Mouse (Mus musculus) forelimb bud, embryonic 11.5 days (tissue): ENCODE measurements at regions not wholly inside any gene's neighbourhood (a gene's known extent, or its start where the extent isn't known, plus 50 kb on each side); places are given as distances from the start of the nearest gene placed in this dataset.

Experiments used
- DNase-seq: peaks from one replicate; pipeline ENCODE4 v3.0.0-alpha.2; 2012; ENCODE audit warnings: low read depth, low spot score

- DNase-seq, result peak; percentile 21
These were observed 84.1 kb upstream of the Gm28269 start for GRCm38 (mm10) chrX:21828975-21829374.

GRCm38 (mm10) chrX:21809212-21809611, 64.3 kb upstream of the Gm28269 start:
- no peak for DNase-seq

GRCm38 (mm10) chrX:21801834-21802233, 56.9 kb upstream of the Gm28269 start:
- no peak for DNase-seq
